Mouse (Mus musculus) mature B cell (primary cell): ENCODE results near the gene Suv39h1.
"Not testable (repeated sequence)": the region's sequence is repeated elsewhere in the genome, so short reads cannot be mapped to it uniquely, and the experiment has no call there.

Experiments
- in situ Hi-C: fragments of 300-500 bp; cut with MboI; formaldehyde crosslinking; loops from 2 replicates; pipeline ENCODE4 v1.14.3; 2019

Gene Suv39h1

DNA sequence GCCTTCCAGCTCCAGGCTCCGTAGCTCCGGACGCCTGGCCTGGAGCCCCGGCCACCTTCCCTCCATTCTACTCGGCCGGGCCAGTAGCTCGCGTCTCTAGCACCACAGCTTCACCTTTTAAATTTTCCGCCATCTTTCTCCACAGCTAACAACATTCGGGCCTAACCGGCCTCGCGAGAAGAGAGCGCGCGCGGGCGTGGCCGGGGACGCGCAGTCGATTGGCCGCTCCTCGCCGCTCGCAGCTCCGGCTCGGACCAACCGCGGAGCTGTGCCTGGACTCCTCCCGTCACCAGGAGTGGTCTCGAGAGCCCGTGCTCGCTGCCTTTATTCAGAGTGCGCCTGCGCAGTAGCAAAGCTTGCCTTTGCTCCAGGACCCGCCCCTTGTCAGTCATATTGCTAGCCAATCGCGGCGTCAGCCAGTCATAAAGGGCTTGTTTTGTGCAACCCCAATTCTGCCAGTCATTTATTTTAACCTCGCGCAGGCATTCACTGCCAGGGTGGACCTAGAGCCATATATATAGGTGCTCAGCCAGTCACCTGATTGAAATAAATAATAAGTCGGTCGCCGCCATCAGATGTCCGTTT is at the start of gene Suv39h1:
Gene Suv39h1, minus strand, starts transcription at position 331 of the 585 bp plus-strand sequence.
- in situ Hi-C loops = no loop called here

- in situ Hi-C loops = no loop called here
Measured at GRCm38 (mm10) chrX:8123821-8124470, 49.4 kb upstream of the Suv39h1 start.

GRCm38 (mm10) chrX:8117264-8117663 is 42.7 kb upstream of the Suv39h1 start:
- in situ Hi-C loops = loop anchor here (10.0 kb wide), 1 partner anchor 82 kb away; no protein-coding TSS in a partner anchor

DNA sequence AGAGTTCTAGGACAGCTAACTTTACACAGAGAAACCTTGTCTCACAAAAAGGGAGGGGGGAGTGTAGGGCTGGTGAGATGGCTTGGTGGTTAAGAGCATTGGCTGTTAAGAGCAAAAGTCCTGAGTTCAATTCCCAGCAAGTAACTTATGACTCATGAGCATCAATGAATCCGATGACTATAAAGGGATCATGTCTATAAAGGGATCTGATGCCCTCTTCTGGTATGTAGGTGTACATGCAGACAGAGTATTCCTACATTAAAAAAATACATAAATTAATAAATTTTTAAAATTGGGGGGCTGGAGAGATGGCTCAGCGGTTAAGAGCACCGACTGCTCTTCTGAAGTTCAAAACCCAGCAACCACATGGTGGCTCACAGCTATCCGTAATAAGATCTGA is 40.7 kb upstream of the Suv39h1 start:
- in situ Hi-C loops = loop anchor here (10.0 kb wide), 1 partner anchor 80 kb away; no protein-coding TSS in a partner anchor

DNA sequence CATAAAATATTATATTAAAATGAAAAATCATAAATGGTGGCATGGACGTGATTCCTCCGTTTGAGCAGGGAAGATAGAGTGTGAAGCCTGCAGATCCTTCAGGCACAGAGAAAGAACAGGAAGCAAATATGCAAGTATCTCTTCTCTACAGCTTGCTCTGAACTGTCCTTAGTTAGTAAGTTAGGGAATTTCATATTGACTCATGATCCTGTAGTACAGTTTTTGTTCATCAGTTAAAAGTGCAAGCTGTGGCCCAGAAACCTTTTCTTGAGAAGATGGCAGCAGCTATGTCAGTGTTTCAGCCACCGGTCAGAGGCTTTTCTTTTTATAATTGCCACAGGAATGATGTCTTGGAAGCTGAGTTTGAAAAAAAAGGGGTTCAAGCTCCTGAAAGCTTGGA is 30.5 kb upstream of the Suv39h1 start:
- in situ Hi-C loops = no loop called here

DNA sequence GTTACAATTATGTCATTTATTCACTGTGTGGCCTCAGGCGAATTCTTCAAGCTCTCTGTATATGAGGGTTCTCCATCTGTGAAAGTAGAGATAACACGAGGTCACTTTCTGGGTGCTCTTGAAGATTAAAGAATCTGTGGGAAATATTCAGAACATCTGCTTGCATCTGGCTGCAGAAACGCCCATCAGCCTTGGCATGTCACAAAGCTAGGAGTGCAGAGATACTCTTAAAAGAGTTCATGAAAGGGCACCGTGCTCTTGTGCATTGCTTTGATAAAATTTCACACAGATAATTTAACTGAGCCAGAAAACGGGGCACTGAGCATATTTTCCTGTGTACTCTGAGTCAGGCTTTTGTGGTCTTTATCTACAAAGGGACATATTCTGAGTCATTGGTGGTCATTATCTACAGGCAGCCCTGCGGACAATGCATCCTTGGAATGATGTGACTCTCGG is 27.7 kb upstream of the Suv39h1 start:
- in situ Hi-C loops = no loop called here

GRCm38 (mm10) chrX:8101017-8101416 is 26.5 kb upstream of the Suv39h1 start:
- in situ Hi-C loops = no loop called here

DNA sequence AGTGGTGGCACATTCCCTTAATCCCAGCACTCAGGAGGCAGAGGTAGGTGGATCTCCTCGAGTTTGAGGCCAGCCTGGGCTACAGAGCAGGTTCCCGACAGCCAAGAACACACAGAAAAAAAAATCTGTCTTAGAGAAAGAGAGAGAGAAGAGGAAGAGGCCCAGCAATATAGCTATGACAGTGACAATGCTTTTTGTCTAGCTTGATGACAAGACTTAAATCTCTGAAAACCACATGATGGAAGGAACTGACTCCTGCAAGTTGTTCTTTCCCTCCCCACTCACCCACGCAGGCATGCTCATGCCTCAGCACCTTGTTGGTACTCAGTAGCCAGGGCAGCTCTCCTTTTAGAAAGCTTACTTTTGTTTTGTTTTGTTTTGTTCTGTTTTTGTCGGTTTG is 24.9 kb upstream of the Suv39h1 start:
- in situ Hi-C loops = no loop called here

DNA sequence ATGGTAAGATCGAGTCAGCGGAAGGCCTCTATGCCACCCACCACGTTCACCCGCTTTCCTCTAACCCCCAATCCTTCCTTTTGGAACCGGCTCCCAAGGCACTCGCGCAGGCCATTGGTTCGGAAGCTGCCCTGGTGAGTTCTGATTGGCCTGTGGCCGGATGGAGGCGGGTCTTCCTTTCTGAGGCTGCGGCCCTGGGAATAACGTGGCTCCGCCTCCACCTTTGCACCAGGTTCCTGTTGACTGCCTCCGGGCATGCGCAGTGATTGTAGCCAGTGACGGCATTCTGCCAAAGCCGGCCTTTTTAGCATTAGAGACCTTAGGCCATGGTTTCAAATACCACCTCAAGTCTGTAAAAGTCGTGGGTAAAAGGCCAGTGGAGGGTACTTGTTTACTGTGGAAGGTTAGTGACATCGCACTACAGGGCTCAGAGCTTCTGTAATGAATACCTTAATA is 22.3 kb upstream of the Suv39h1 start:
- in situ Hi-C loops = no loop called here

DNA sequence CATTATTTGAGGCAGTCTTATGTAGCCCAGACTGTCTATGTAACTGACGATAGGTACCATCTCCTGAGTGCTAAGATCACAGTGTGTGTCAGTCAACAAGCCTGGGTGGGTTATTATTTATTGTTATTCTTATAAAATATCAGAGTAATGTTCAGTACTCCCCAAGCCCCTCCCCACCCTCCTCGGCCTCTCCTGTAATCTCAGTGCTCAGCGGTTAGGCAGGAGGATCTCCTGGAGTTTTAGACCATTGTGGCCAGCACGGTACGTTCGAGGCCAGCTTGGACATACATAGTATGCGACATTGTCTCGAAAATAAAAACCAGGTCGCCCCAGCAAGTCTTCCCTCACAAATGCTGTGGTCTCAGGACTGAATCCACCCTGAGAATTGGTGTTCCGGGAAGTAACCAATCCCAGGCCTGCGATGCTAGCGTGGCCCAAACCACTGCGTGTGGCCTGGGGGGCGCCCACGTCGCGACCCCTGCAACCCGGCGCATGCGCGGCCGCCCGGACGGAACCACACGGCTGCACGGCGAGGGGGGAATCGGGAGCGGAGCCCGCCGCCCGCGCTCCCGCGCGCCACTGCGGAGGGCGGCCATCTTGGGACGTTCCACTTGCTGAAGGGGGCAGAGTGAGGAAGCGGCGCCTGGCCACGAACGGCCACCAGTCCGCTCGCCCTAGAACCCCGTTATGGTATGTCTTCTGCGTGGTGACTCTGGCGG is 21.7 kb upstream of the Suv39h1 start:
- in situ Hi-C loops = not testable (repeated sequence)

GRCm38 (mm10) chrX:8095546-8095945 is 21.0 kb upstream of the Suv39h1 start:
- in situ Hi-C loops = no loop called here

- in situ Hi-C loops = not testable (repeated sequence)
Measured at GRCm38 (mm10) chrX:8090954-8091347, 16.4 kb upstream of the Suv39h1 start.

GRCm38 (mm10) chrX:8090346-8090953 is 15.9 kb upstream of the Suv39h1 start, which contains the start of gene Was:
TSS of gene Was (minus strand) at chrX:8090498.
- in situ Hi-C loops = no loop called here

DNA sequence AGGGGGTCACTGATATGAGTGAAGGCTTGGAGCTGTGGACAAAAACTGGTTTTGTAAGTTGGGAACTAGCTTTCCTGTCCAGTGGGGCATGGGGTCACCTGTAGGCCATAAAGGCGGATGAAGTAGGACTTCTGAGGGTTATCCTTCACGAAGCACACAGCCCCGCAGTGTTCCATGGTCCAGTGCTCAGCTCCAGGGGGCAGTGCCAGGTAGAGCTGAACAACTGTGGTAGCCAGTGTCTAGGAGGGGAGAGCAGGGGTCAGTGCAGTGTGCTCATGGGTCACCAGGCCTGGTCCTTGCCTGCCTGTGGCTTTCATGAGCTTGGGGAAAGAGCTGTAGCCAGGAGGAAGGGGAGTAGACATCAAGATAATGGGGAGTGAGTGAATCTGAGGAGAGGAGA is 15.2 kb upstream of the Suv39h1 start:
- in situ Hi-C loops = no loop called here

DNA sequence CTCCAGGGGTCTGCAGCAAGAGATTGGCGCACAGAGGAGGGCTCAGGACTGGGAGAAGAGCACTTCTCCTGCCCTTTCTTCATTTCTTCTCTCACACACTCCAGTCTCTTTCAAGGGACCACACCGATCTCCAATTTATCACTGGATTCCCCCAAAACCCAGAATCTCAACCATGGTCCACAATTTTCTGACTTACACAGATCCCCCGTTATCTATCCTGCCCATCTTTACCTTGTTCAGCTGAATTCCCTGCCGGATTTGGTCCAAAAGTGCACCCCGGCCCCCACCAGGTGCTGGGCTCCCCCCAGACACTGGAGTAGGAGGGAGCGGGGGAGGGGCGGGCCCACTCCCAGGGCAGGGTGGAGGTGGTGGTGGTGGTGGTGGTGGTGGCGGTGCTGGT is 11.1 kb upstream of the Suv39h1 start:
- in situ Hi-C loops = no loop called here

DNA sequence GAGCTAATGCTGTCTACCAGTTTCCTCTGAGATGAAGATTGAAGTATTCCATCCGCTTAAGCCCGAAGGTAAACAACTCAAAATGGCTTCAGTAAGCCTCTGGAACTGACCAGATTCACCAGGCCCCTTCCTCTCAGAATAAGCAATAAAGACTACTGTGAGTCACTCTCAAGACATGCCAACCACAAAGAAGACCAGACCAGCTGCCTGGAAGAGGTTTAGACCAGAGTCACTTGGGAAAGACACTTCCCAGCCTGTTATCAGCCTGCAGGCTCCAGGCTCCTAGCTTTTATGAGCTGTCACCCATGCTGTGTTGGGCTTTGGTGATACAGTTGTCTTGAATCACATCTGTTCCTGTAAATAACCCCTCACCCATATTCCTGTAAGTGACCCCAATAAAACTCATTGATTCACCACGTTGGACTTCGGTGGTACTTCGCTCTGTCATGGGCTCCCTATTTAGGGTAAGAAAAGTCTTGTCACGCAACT is 10.3 kb upstream of the Suv39h1 start:
- in situ Hi-C loops = no loop called here

- in situ Hi-C loops = no loop called here
Measured at GRCm38 (mm10) chrX:8075104-8075503, 544 bp upstream of the Suv39h1 start.

DNA sequence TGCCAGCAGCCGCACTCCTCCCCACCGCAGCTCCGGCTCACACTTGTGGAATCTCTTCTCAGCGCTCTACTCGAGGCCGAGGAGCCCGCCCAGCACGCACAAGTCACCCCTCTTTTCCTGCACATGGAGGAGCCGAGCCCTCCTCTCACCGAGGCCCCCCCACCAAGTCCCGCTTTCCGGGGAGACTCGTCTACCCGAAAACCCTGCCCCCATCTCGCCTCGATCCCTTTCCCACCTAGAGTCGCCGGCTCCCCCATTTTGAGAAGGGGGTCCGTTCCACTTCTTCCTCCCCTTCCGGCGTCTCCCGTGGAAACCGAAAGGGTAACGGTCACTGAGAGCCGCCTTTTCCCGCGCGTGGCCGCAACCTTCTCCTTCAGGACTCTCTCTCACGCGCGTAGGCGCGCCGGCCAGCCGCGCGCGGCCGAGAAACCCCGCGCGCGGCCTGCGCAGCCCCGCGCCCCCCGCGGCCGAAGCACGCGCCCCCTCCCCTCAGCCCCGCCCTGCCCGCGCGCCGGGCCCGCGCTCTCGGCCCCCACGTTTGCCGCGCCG is 605 bp downstream of the Suv39h1 start:
- in situ Hi-C loops = no loop called here

DNA sequence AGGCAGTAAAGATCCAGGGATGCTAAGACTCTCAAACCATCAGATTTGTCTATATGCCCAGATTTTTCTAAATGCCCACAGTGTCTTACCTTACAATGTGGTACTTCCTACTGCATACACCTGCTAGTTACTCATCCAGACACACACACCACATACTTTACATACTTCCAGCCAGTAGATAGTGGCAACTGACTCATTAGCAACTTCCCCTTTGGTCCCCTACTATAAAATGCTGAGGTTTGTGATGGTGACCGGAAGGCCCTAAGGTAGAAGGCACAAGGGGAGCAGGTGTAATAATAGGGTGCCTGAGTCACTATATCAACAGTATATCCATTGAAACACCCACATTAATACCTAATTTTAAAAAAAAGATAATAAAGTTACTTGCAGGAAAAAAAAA is 5.4 kb downstream of the Suv39h1 start:
- in situ Hi-C loops = no loop called here

DNA sequence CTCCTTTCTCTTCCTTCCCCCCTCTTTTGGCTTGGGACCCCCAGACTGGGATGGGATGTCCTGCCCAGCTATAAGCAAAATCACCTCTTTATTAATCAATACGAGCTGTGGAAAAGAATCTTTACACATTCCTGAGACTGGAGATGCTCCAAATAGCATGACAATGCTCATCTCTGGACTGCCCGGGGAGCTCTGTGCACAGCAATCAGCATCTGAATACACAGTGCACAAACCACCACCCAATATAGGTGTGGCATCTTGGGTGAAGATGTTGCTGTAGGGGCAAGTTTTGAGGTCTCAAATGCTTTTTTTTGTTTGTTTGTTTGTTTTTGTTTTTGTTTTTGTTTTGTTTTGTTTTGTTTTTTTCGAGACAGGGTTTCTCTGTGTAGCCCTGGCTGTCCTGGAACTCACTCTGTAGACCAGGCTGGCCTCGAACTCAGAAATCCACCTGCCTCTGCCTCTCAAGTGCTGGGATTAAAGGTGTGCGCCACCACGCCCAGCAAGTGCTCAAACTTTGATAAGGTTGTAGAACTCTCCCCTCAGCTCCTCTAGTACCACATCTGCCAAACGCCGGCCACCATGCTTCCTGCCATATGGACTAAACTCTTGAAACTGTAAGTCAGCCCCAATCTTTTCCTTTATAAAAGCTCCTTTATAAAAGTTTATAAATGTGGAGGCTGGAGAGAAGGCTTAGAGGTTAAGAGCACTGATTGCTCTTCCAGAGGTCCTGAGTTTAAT is 23.3 kb downstream of the Suv39h1 start:
- in situ Hi-C loops = not testable (repeated sequence)

DNA sequence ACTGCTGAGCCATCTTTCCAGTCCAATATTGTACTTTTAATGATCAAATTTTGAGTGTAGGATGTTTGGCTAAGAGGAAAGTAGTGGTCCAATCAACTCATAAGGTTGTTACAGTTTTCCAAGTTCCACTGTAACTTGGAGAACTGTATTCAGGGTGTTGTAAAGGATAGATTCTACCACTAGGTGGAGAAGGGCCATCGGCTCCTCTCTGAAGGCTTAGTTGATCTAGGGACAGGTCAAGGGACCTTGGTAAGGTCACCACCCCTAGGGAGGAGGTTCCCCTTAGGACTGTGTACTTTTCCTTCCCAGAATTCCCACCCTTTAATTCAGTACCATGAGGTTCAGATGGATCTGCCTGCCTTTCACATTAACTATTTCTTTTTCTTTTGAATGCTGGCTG is 41.6 kb downstream of the Suv39h1 start:
- in situ Hi-C loops = loop anchor here (10.0 kb wide), 1 partner anchor 82 kb away; no protein-coding TSS in a partner anchor
